Mouse (Mus musculus) embryonic facial prominence, embryonic 11.5 days (tissue): ENCODE data around the gene 9130023H24Rik. TPM values are rescaled to one million over a fixed set of nuclear protein-coding genes. Genes with fewer than 3 reads are reported as not detected.
A peak's percentile ranks its signal among the peaks of the same experiment; 100 is the strongest.

Experiments used
- ATAC-seq: fragments of 200-750 bp; cut with Nextera tagmentation; replicated peaks from 2 replicates; pipeline ENCODE4 v1.8.0; 2017; ENCODE audit warnings: low read depth; ENCODE audit not compliant: insufficient number of reproducible peaks, low FRiP score, low TSS enrichment
- DNase-seq: peaks from one replicate; pipeline ENCODE4 v3.0.0-alpha.2; 2015; ENCODE audit warnings: low spot score
- H3K27ac ChIP-seq: fragments of 300-500 bp; sonication (generic); replicated peaks from 2 replicates; pipeline ENCODE4 v1.5.1; 2014; ENCODE audit warnings: mild to moderate bottlenecking, low read depth, low read length, control low read depth
- H3K27me3 ChIP-seq: fragments of 300-500 bp; sonication (generic); 2 replicates; pipeline ENCODE4 v1.6.1; 2014; ENCODE audit warnings: mild to moderate bottlenecking, low read length, moderate library complexity, mixed read lengths; ENCODE audit not compliant: control insufficient read depth, insufficient read depth
- H3K36me3 ChIP-seq: fragments of 300-500 bp; sonication (generic); replicated peaks from 2 replicates; pipeline ENCODE4 v1.6.1; 2014; ENCODE audit warnings: low read depth, mild to moderate bottlenecking, low read length, moderate library complexity, mixed read lengths; ENCODE audit not compliant: control insufficient read depth, insufficient read depth
- H3K4me1 ChIP-seq: fragments of 300-500 bp; sonication (generic); 2 replicates; pipeline ENCODE4 v1.6.1; 2014; ENCODE audit warnings: low read length, mixed read lengths; ENCODE audit not compliant: control insufficient read depth, insufficient read depth
- H3K4me2 ChIP-seq: fragments of 300-500 bp; sonication (generic); 2 replicates; pipeline ENCODE4 v1.6.1; 2014; ENCODE audit warnings: low read depth, mild to moderate bottlenecking, control low read depth, low read length, moderate library complexity
- H3K4me3 ChIP-seq: fragments of 300-500 bp; sonication (generic); 2 replicates; pipeline ENCODE4 v1.5.1; 2014; ENCODE audit warnings: low read depth, low read length, control low read depth
- H3K9ac ChIP-seq: fragments of 300-500 bp; sonication (generic); replicated peaks from 2 replicates; pipeline ENCODE4 v1.6.1; 2014; ENCODE audit warnings: mild to moderate bottlenecking, control low read depth, low read length
- H3K9me3 ChIP-seq: fragments of 300-500 bp; sonication (generic); replicated peaks from 2 replicates; pipeline ENCODE4 v1.6.1; 2016; ENCODE audit warnings: mild to moderate bottlenecking, low read length, inconsistent platforms, mixed read lengths; ENCODE audit not compliant: control insufficient read depth
- WGBS: fragments of 180-500 bp; shearing (Covaris S2); extraction: QIAGEN DNeasy Blood & Tissue Kit; methylation state at CpG from one replicate; pipeline ENCODE4 v1.1.7; 2014; 5-methylcytosine and 5-hydroxymethylcytosine counted together
- polyA plus RNA-seq: library from polyadenylated mRNA; unstranded; fragments of >200 nt; fragmentation: Nextera tagmentation; extraction: Ambion mirVana; gene quantifications from 2 replicates; pipeline ENCODE4 v1.2.1, GENCODE M21; 2014

9130023H24Rik gene
- polyA plus RNA-seq = 10.9 and 13.1 TPM in 2 replicates

DNA sequence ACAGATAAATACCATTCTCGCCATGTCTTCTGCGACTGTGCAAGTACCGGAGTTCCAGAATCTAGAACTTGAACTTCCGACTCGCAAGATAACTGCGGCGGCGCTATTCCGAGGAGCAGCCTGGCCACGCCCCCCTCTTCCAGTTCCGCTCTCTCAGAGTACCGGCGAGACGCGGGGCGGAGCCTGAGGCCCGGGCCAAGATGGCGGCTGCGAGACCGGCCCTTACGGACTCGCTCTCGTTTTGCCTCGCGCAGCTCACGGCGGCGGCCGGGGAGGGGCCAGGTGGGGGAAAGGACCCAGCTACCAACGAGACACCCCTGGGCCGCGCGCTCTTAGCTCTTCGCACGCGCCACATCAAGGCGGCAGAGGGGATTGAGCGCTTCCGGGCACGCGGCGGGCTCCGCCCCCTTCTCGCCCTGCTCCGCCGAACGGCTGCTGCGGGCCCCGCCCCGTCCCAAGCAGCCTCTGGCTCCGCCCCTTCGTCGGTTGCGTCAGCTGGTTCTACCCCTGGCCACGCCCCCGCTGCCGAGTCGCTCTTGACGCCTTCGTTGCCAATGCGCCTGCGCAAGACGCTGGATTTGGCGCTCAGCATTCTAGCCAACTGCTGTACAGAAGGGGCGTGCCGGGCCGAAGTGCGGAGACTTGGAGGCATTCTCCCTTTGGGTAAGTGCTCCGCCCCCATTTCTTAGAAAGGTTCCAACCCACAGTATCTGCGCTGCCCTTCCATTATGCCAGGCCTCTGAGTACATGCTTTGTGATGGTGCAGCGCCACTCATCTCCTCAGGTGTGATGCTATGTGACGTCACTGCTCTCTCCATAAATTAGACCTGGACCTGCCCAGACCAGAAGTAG is at the start of gene 9130023H24Rik:
Gene 9130023H24Rik, minus strand, starts transcription at position 105 of the 852 bp plus-strand sequence.
- no peaks in the 10 kb centered on the region for H3K36me3 ChIP-seq
- peak within 1 kb of the TSS; percentile 91 for H3K27ac ChIP-seq
- no peaks in the 10 kb centered on the region for H3K4me1 ChIP-seq
- no peaks in the 10 kb centered on the region for H3K27me3 ChIP-seq
- H3K4me2 ChIP-seq = peak within 1 kb of the TSS; percentile 73
- ATAC-seq = peak; percentile 89
- H3K9me3 ChIP-seq = no peaks in the 10 kb centered on the region
- DNase-seq = peak; percentile 100
- peak within 1 kb of the TSS; percentile 63 for H3K4me3 ChIP-seq
- WGBS = under 1% methylated on average over 70 of the region's 72 CpGs
- H3K9ac ChIP-seq = peak within 1 kb of the TSS; percentile 85

DNA sequence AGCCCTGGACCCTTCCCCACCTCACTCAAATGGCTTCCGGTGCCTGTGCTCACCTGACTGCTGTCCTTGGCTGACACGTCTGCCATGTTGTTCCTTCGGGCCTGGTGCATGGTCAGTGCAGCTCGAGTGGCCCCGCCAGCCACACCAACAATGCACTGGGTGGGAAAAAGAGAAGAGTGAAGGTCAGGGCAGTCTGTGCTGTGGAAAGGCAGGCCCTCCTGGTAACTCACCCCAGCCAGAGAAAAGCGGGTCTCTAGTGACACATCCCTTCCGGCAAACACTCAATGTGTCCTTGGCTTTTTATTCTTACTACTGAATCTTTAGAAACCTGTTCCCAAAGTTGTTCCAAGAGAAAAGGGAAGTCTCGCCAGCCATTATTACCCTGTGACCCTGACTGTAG is 47.2 kb upstream of the 9130023H24Rik start:
- DNase-seq (no peak), ATAC-seq (no peak)
- no peak overlapping the region for H3K4me2 ChIP-seq
- H3K9me3 ChIP-seq = no peaks in the 10 kb centered on the region
- no peak overlapping the region for H3K4me3 ChIP-seq
- H3K27me3 ChIP-seq = no peaks in the 10 kb centered on the region
- H3K27ac ChIP-seq = no peak overlapping the region
- H3K9ac ChIP-seq = no peak overlapping the region
- 86% methylated on average over 8 of the region's 8 CpGs for WGBS
- peaks cover 2% of the 10 kb centered on the region; the same call in 1 of the 2 replicates for H3K36me3 ChIP-seq
- H3K4me1 ChIP-seq = no peaks in the 10 kb centered on the region

DNA sequence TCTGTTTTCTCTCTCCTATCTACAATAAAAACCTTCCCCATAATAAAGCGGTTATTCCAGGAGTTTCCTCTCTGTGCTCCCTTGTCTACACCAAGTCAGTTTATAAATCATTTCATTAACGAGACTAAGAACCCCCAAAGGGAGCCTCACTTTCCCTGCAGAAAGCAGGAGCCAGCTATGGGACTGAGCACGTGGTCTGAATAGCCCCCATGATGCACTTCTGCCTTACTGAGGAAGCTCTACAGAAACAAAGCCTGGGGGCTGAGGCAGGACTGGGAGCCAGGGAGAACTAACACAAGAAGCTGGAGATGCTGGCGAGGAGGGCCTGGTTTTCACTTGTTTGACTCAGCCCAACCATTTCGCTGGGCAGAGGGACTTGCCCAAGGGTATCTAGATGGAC is 46.2 kb upstream of the 9130023H24Rik start:
- H3K4me2 ChIP-seq = no peak overlapping the region
- WGBS = 60% methylated on average over 5 of the region's 5 CpGs
- DNase-seq (no peak), ATAC-seq (no peak)
- H3K36me3 ChIP-seq = peaks cover 2% of the 10 kb centered on the region; the same call in 1 of the 2 replicates
- no peak overlapping the region for H3K9ac ChIP-seq
- no peak overlapping the region for H3K4me3 ChIP-seq
- no peaks in the 10 kb centered on the region for H3K4me1 ChIP-seq
- H3K27ac ChIP-seq = no peak overlapping the region
- no peaks in the 10 kb centered on the region for H3K9me3 ChIP-seq
- no peaks in the 10 kb centered on the region for H3K27me3 ChIP-seq

DNA sequence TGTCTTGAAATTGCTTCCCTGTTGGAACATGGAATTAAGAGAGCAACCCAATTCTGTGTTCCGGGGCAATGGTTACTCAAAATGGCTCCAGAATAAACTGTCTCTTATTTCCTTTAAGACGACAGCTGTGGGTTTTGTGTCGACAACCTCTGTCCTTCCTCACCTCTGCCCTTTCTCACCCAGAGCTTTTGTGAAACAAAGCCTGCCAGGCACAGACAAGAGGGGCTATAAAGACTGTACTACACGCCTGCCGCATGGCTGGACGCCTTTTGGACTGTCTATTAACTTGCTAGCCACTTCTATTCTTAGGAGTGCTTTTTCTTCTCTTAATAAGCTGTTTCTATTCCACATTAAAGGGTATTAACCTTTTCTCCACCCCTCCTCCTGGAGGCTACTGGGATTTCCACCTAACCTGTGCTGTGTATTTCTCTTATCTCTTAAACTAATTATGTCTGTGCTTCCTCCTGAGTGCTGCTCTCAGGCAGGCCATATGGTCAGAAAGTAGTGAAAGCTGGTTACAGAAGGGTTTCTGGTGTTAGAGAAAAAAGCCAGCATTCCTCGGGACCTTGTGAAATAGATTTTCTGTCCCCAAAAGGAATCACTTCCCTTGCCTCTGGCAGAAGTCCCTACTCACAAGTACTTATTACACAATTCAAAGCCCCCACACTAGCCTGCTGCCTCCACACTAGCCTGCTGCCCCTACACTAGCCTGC is 44.9 kb upstream of the 9130023H24Rik start:
- no peaks in the 10 kb centered on the region for H3K27me3 ChIP-seq
- WGBS = 21% methylated on average over 7 of the region's 7 CpGs
- H3K36me3 ChIP-seq = no peaks in the 10 kb centered on the region

DNA sequence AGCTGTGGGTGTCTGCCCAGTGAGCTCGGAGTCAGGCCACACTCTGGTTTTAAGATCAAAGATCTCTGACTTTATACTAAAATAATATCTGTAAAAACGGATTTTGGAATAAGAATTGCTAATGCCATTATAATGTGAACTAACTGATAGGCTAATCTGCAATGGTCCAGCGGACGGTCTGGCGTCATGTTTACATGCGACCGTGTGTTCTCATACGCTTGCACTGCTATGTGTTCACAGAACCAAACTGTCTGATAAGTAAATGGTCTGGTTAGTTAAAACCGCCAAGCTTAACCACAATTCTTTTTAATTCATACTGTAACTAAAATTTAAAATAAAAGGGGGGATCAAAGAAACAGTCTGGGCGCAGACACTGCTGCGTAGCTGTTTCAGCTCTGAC is 43.9 kb upstream of the 9130023H24Rik start:
- DNase-seq (no peak), ATAC-seq (no peak)
- WGBS = 90% methylated on average over 11 of the region's 11 CpGs
- Histone ChIP-seq H3K9ac (no peak overlapping the region), H3K4me1 (no peaks in the 10 kb centered on the region), H3K9me3 (no peaks in the 10 kb centered on the region), H3K36me3 (no peaks in the 10 kb centered on the region), H3K27me3 (no peaks in the 10 kb centered on the region), H3K27ac (no peak overlapping the region), H3K4me2 (no peak overlapping the region), H3K4me3 (no peak overlapping the region)

More for the DNA sequence above, 44.9 kb upstream of the 9130023H24Rik start:
- no peaks in the 10 kb centered on the region for H3K9me3 ChIP-seq
- no peak overlapping the region for H3K9ac ChIP-seq
- DNase-seq = no peak
- no peaks in the 10 kb centered on the region for H3K4me1 ChIP-seq
- no peak for ATAC-seq
- H3K4me2 ChIP-seq = no peak overlapping the region
- no peak overlapping the region for H3K27ac ChIP-seq
- H3K4me3 ChIP-seq = no peak overlapping the region

DNA sequence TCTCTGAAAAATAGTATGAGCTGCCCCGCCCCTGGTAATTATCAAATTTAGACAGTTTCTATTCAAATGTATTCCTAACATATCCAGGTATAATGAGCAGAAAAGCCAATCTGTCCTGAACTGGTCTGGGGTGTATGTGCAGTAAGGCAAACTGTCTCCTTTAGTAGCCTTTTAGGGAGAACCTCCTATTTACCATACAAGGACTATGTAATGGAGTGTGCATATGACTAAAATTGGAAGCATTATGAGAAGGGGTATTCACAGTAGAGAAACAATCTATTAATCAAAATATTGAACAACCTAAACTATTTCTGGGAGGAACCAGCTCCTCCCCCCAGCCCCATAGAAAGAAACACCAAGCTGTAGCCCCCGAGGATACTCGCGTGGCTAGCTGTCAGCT is 41.9 kb upstream of the 9130023H24Rik start:
- H3K4me2 ChIP-seq = no peak overlapping the region
- H3K4me1 ChIP-seq = no peaks in the 10 kb centered on the region
- no peak overlapping the region for H3K4me3 ChIP-seq
- H3K27me3 ChIP-seq = no peaks in the 10 kb centered on the region
- DNase-seq = no peak
- 93% methylated on average over 4 of the region's 4 CpGs for WGBS
- no peak overlapping the region for H3K9ac ChIP-seq
- peaks cover 4% of the 10 kb centered on the region; the same call in 1 of the 2 replicates for H3K36me3 ChIP-seq
- H3K27ac ChIP-seq = no peak overlapping the region
- no peak for ATAC-seq
- no peaks in the 10 kb centered on the region for H3K9me3 ChIP-seq

DNA sequence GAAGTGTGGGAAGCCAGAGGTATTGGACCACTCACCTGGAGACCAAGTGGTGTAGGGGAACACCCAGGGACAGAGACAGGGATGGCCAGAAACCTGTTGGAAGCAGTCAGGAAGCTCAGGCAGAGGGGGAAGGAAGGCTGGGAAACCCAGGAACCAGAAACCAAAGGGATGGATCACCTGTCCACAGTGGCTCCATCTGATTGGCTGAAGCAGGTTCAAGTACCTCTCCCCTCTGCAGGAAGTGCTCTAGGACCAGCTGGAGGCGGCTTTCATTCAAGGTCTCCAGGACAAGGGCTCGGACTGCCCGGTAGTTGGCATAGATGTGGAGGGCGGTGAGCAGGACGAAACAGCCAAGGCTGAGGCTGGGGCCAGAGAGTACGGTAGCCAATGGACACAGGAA is 38.2 kb upstream of the 9130023H24Rik start:
- Histone ChIP-seq H3K9me3 (no peaks in the 10 kb centered on the region), H3K36me3 (peaks cover 6% of the 10 kb centered on the region), H3K4me2 (no peak overlapping the region), H3K27me3 (no peaks in the 10 kb centered on the region), H3K4me1 (no peaks in the 10 kb centered on the region), H3K4me3 (no peak overlapping the region), H3K27ac (no peak overlapping the region), H3K9ac (no peak overlapping the region)
- no peak for DNase-seq
- WGBS = 93% methylated on average over 6 of the region's 6 CpGs
- ATAC-seq = no peak

DNA sequence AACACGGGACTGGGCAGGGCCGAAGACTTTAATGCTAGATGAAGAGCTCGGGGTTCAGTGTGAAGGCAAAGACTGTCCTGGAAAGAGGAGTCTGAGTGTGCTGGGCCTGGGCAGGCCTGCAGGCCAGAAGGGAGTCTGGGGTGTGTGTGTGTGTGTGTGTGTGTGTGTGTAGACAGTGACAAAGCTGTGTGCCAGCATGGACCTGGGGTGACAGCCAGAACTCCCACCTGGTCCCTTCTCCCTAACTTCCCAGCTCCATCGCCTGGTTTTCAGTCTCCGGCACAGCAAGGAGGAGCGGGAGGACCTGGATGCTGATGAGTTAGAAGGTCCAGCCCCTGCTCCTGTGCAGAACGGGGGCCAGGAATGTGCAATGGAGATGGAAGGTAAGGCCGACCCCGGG is 33.7 kb upstream of the 9130023H24Rik start:
- ATAC-seq = no peak
- Histone ChIP-seq H3K27me3 (no peaks in the 10 kb centered on the region), H3K27ac (no peak overlapping the region), H3K9me3 (no peaks in the 10 kb centered on the region), H3K4me2 (no peak overlapping the region), H3K9ac (no peak overlapping the region), H3K4me1 (no peaks in the 10 kb centered on the region), H3K4me3 (no peak overlapping the region), H3K36me3 (peaks cover 6% of the 10 kb centered on the region)
- no peak for DNase-seq
- WGBS = 95% methylated on average over 9 of the region's 9 CpGs
